Mouse (Mus musculus) kidney, embryonic 15.5 days (tissue): ENCODE results near the gene Asic4. TPM values are rescaled to one million over a fixed set of nuclear protein-coding genes. Genes with fewer than 3 reads are reported as not detected.
A peak's percentile ranks its signal among the peaks of the same experiment; 100 is the strongest.

ENCODE experiments used
- ATAC-seq: fragments of 200-750 bp; cut with Nextera tagmentation; replicated peaks from 2 replicates; pipeline ENCODE4 v1.8.0; 2017; ENCODE audit warnings: moderate TSS enrichment; ENCODE audit not compliant: low FRiP score
- H3K27ac ChIP-seq: fragments of 300-500 bp; sonication (generic); 2 replicates; pipeline ENCODE4 v1.5.1; 2015; ENCODE audit warnings: mild to moderate bottlenecking, inconsistent platforms
- H3K27me3 ChIP-seq: fragments of 300-500 bp; sonication (generic); 2 replicates; pipeline ENCODE4 v1.6.1; 2015; ENCODE audit warnings: inconsistent platforms
- H3K36me3 ChIP-seq: fragments of 300-500 bp; sonication (generic); 2 replicates; pipeline ENCODE4 v1.6.1; 2015; ENCODE audit warnings: inconsistent platforms
- H3K4me1 ChIP-seq: fragments of 300-500 bp; sonication (generic); 2 replicates; pipeline ENCODE4 v1.6.1; 2015; ENCODE audit warnings: inconsistent platforms
- H3K4me2 ChIP-seq: fragments of 300-500 bp; sonication (generic); 2 replicates; pipeline ENCODE4 v1.6.1; 2015; ENCODE audit warnings: moderate library complexity, mild to moderate bottlenecking, inconsistent platforms
- H3K4me3 ChIP-seq: fragments of 300-500 bp; sonication (generic); replicated peaks from 2 replicates; pipeline ENCODE4 v1.5.1; 2015; ENCODE audit warnings: mild to moderate bottlenecking, inconsistent platforms
- H3K9ac ChIP-seq: fragments of 300-500 bp; sonication (generic); 2 replicates; pipeline ENCODE4 v1.6.1; 2015; ENCODE audit warnings: mild to moderate bottlenecking, inconsistent platforms
- H3K9me3 ChIP-seq: fragments of 300-500 bp; sonication (generic); replicated peaks from 2 replicates; pipeline ENCODE4 v1.6.1; 2016; ENCODE audit warnings: inconsistent platforms
- WGBS: fragments of 180-500 bp; shearing (Covaris S2); methylation state at CpG from one replicate; pipeline ENCODE4 v1.1.7; 2015; ENCODE audit warnings: mixed read lengths; 5-methylcytosine and 5-hydroxymethylcytosine counted together
- polyA plus RNA-seq: library from polyadenylated mRNA; unstranded; fragments of >200 nt; fragmentation: Nextera tagmentation; extraction: Ambion mirVana; gene quantifications from 2 replicates; pipeline ENCODE4 v1.2.1, GENCODE M21; 2015

The Asic4 gene
- polyA plus RNA-seq, 1 experiment from 2014 or later = 2.1 TPM

GRCm38 (mm10) chr1:75422823-75423471 lies 27.3 kb upstream of the Asic4 start:
- H3K36me3 ChIP-seq = peaks cover 24% of the 10 kb centered on the region
- no peaks in the 10 kb centered on the region for H3K9me3 ChIP-seq
- H3K4me1 ChIP-seq = peaks cover 37% of the 10 kb centered on the region
- 2% methylated on average over 71 of the region's 71 CpGs for WGBS
- H3K9ac ChIP-seq = peak overlapping the region; percentile 41; the same call in 1 of the 2 replicates
- peak overlapping the region; percentile 70 for H3K4me2 ChIP-seq
- H3K4me3 ChIP-seq = peak overlapping the region; percentile 40
- ATAC-seq = peak; percentile 66
- H3K27ac ChIP-seq = 0 out of 2 replicates have a peak overlapping the region, but pooled peaks have one; percentile 37
- H3K27me3 ChIP-seq = peaks cover 58% of the 10 kb centered on the region

GRCm38 (mm10) chr1:75423780-75424390 lies 26.4 kb upstream of the Asic4 start:
- H3K9me3 ChIP-seq = no peaks in the 10 kb centered on the region
- H3K27ac ChIP-seq = no peak overlapping the region
- WGBS = 72% methylated on average over 11 of the region's 11 CpGs
- no peak for ATAC-seq
- no peak overlapping the region for H3K4me3 ChIP-seq
- peaks cover 21% of the 10 kb centered on the region for H3K36me3 ChIP-seq
- H3K27me3 ChIP-seq = peaks cover 59% of the 10 kb centered on the region
- H3K4me2 ChIP-seq = no peak overlapping the region
- H3K4me1 ChIP-seq = peaks cover 37% of the 10 kb centered on the region
- H3K9ac ChIP-seq = no peak overlapping the region

- Histone ChIP-seq H3K36me3 (peaks cover 13% of the 10 kb centered on the region), H3K4me3 (no peak overlapping the region), H3K27ac (no peak overlapping the region), H3K27me3 (peaks cover 49% of the 10 kb centered on the region), H3K9me3 (no peaks in the 10 kb centered on the region), H3K9ac (no peak overlapping the region), H3K4me2 (no peak overlapping the region), H3K4me1 (peaks cover 37% of the 10 kb centered on the region)
- no peak for ATAC-seq
- WGBS = 32% methylated on average over 10 of the region's 10 CpGs
Measured at GRCm38 (mm10) chr1:75425796-75426471, 24.3 kb upstream of the Asic4 start.

GRCm38 (mm10) chr1:75435475-75436328 lies 14.5 kb upstream of the Asic4 start, which contains the start of gene Gmppa:
Gene Gmppa, plus strand, starts transcription at chr1:75435930.
- H3K9me3 ChIP-seq = no peaks in the 10 kb centered on the region
- peak within 1 kb of the TSS; percentile 71 for H3K9ac ChIP-seq
- no peaks in the 10 kb centered on the region for H3K27me3 ChIP-seq
- H3K4me2 ChIP-seq = peak within 1 kb of the TSS; percentile 78
- H3K36me3 ChIP-seq = peaks cover 8% of the 10 kb centered on the region; the same call in 1 of the 2 replicates
- peaks cover 38% of the 10 kb centered on the region for H3K4me1 ChIP-seq
- ATAC-seq = peak; percentile 87
- 3% methylated on average over 28 of the region's 28 CpGs for WGBS
- H3K27ac ChIP-seq = peak within 1 kb of the TSS; percentile 74
- peak within 1 kb of the TSS; percentile 71 for H3K4me3 ChIP-seq

GRCm38 (mm10) chr1:75438782-75439181 lies 11.5 kb upstream of the Asic4 start:
- no peaks in the 10 kb centered on the region for H3K27me3 ChIP-seq
- peaks cover 60% of the 10 kb centered on the region for H3K4me1 ChIP-seq
- no peak overlapping the region for H3K4me2 ChIP-seq
- H3K9me3 ChIP-seq = no peaks in the 10 kb centered on the region
- no peak for ATAC-seq
- peaks cover 31% of the 10 kb centered on the region for H3K36me3 ChIP-seq
- H3K9ac ChIP-seq = no peak overlapping the region
- H3K4me3 ChIP-seq = no peak overlapping the region
- 79% methylated on average over 8 of the region's 9 CpGs for WGBS
- H3K27ac ChIP-seq = no peak overlapping the region

- peaks cover 18% of the 10 kb centered on the region; the same call in 1 of the 2 replicates for H3K27me3 ChIP-seq
- no peaks in the 10 kb centered on the region for H3K9me3 ChIP-seq
- no peak overlapping the region for H3K4me3 ChIP-seq
- no peak overlapping the region for H3K4me2 ChIP-seq
- no peak overlapping the region for H3K27ac ChIP-seq
- H3K4me1 ChIP-seq = peaks cover 73% of the 10 kb centered on the region
- 90% methylated on average over 7 of the region's 7 CpGs for WGBS
- H3K9ac ChIP-seq = no peak overlapping the region
- peaks cover 31% of the 10 kb centered on the region for H3K36me3 ChIP-seq
- ATAC-seq = no peak
Measured at GRCm38 (mm10) chr1:75440661-75441060, 9.6 kb upstream of the Asic4 start.

GRCm38 (mm10) chr1:75441471-75441996 lies 8.7 kb upstream of the Asic4 start:
- Histone ChIP-seq H3K4me3 (no peak overlapping the region), H3K9me3 (no peaks in the 10 kb centered on the region), H3K4me2 (no peak overlapping the region), H3K27ac (no peak overlapping the region), H3K4me1 (peaks cover 76% of the 10 kb centered on the region), H3K27me3 (peaks cover 22% of the 10 kb centered on the region; the same call in 1 of the 2 replicates), H3K36me3 (peaks cover 31% of the 10 kb centered on the region), H3K9ac (no peak overlapping the region)
- ATAC-seq = no peak
- WGBS = 63% methylated on average over 15 of the region's 15 CpGs

- Histone ChIP-seq H3K4me3 (no peak overlapping the region), H3K4me1 (peaks cover 76% of the 10 kb centered on the region), H3K27ac (no peak overlapping the region), H3K9ac (no peak overlapping the region), H3K27me3 (peaks cover 25% of the 10 kb centered on the region; the same call in 1 of the 2 replicates), H3K36me3 (peaks cover 31% of the 10 kb centered on the region), H3K4me2 (no peak overlapping the region), H3K9me3 (no peaks in the 10 kb centered on the region)
- no peak for ATAC-seq
- 84% methylated on average over 9 of the region's 9 CpGs for WGBS
Measured at GRCm38 (mm10) chr1:75442171-75442570, 8.1 kb upstream of the Asic4 start.

- WGBS = 50% methylated on average over 8 of the region's 8 CpGs
- Histone ChIP-seq H3K27ac (peak overlapping the region; percentile 7), H3K4me2 (no peak overlapping the region), H3K36me3 (peaks cover 28% of the 10 kb centered on the region), H3K4me1 (peaks cover 78% of the 10 kb centered on the region), H3K9me3 (no peaks in the 10 kb centered on the region), H3K9ac (no peak overlapping the region), H3K27me3 (peaks cover 25% of the 10 kb centered on the region; the same call in 1 of the 2 replicates), H3K4me3 (no peak overlapping the region)
- ATAC-seq = no peak
Measured at GRCm38 (mm10) chr1:75442811-75443210, 7.4 kb upstream of the Asic4 start.

GRCm38 (mm10) chr1:75443247-75444024 lies 6.8 kb upstream of the Asic4 start:
- no peak overlapping the region for H3K9ac ChIP-seq
- H3K9me3 ChIP-seq = no peaks in the 10 kb centered on the region
- no peak overlapping the region for H3K4me2 ChIP-seq
- H3K36me3 ChIP-seq = peaks cover 26% of the 10 kb centered on the region
- peak overlapping the region; percentile 7 for H3K27ac ChIP-seq
- no peak overlapping the region for H3K4me3 ChIP-seq
- ATAC-seq = no peak
- peaks cover 30% of the 10 kb centered on the region for H3K27me3 ChIP-seq
- WGBS = 22% methylated on average over 13 of the region's 13 CpGs
- peaks cover 84% of the 10 kb centered on the region for H3K4me1 ChIP-seq

- no peak for ATAC-seq
- Histone ChIP-seq H3K4me3 (no peak overlapping the region), H3K36me3 (peaks cover 26% of the 10 kb centered on the region), H3K27me3 (peaks cover 37% of the 10 kb centered on the region), H3K27ac (peak overlapping the region; percentile 82; the same call in 1 of the 2 replicates), H3K9ac (no peak overlapping the region), H3K4me2 (no peak overlapping the region), H3K9me3 (no peaks in the 10 kb centered on the region), H3K4me1 (peaks cover 86% of the 10 kb centered on the region)
- 22% methylated on average over 3 of the region's 3 CpGs for WGBS
Measured at GRCm38 (mm10) chr1:75444208-75444607, 6.0 kb upstream of the Asic4 start.
